Mouse (Mus musculus): Measurements from ENCODE around the gene 4930452B06Rik.

- no peak for TF ChIP-seq CTCF (IDR thresholded peaks at IDR 0.05; ENCODE audit: low read depth)
- TF ChIP-seq EP300 (IDR thresholded peaks at IDR 0.05; ENCODE audit: low read depth): peak; percentile 31; the same call in 1 of the 2 replicates
Observed at GRCm38 (mm10) chr14:8450342-8450741, 215.7 kb downstream of the 4930452B06Rik start.
